Mouse (Mus musculus) inflammation-experienced regulatory T-cells, adult 16 weeks (primary cell): ENCODE measurements around the gene Olfr857. TPM values are rescaled to one million over a fixed set of nuclear protein-coding genes. Genes with fewer than 3 reads are reported as not detected.

Experiments
- polyA plus RNA-seq: library from polyadenylated mRNA; unstranded; fragments of 100-300 nt; shearing (Covaris generic); gene quantifications from one replicate; pipeline ENCODE4 v1.2.1, GENCODE M21; 2017

The Olfr857 gene
- not detected for polyA plus RNA-seq

GRCm38 (mm10) chr9:19709133-19709532, at the start of gene Olfr857:
Olfr857 (plus strand) TSS chr9:19709433.

Other genes with a start within 250 kb of the Olfr857 start
- gene Olfr850, start 231.2 kb upstream of the Olfr857 start, polyA plus RNA-seq, result not detected
- not detected for gene Olfr851, start 216.1 kb upstream of the Olfr857 start, polyA plus RNA-seq
- not detected for gene Olfr853, start 168.4 kb upstream of the Olfr857 start, polyA plus RNA-seq
- gene Olfr854, start 142.1 kb upstream of the Olfr857 start, polyA plus RNA-seq, result not detected
- gene Olfr855, start 126.8 kb upstream of the Olfr857 start, polyA plus RNA-seq, result not detected
- gene Zfp317, start 87.3 kb upstream of the Olfr857 start, polyA plus RNA-seq, result 43.0 TPM
- gene Olfr58, start 70.8 kb downstream of the Olfr857 start, polyA plus RNA-seq, result not detected
- gene Olfr859, start 95.5 kb downstream of the Olfr857 start, polyA plus RNA-seq, result not detected
- not detected for gene Olfr860, start 140.3 kb downstream of the Olfr857 start, polyA plus RNA-seq
- not detected for gene Olfr862, start 178.6 kb downstream of the Olfr857 start, polyA plus RNA-seq
- 0.79 TPM for gene Olfr77, start 207.4 kb downstream of the Olfr857 start, polyA plus RNA-seq